Mouse (Mus musculus): ENCODE results near the gene Krt12.

Gene Krt12

GRCm38 (mm10) chr11:99399956-99400549 lies 22.0 kb downstream of the Krt12 start:
- in situ Hi-C loops (cut with MboI; ENCODE audit: low sequenced_read_pairs): no loop called here

GRCm38 (mm10) chr11:99398832-99399231 lies 23.2 kb downstream of the Krt12 start:
- in situ Hi-C loops (cut with MboI; ENCODE audit: low sequenced_read_pairs): no loop called here

- in situ Hi-C loops (cut with MboI; ENCODE audit: low sequenced_read_pairs): no loop called here
Measured at GRCm38 (mm10) chr11:99398084-99398483, 24.0 kb downstream of the Krt12 start.

GRCm38 (mm10) chr11:99396661-99397060 lies 25.4 kb downstream of the Krt12 start:
- in situ Hi-C loops (cut with MboI; ENCODE audit: low sequenced_read_pairs): no loop called here

- in situ Hi-C loops (cut with MboI; ENCODE audit: low sequenced_read_pairs): no loop called here
Measured at GRCm38 (mm10) chr11:99396034-99396433, 26.0 kb downstream of the Krt12 start.

- in situ Hi-C loops (cut with MboI; ENCODE audit: low sequenced_read_pairs): no loop called here
Measured at GRCm38 (mm10) chr11:99392492-99392891, 29.6 kb downstream of the Krt12 start.

GRCm38 (mm10) chr11:99391375-99391774 lies 30.7 kb downstream of the Krt12 start:
- in situ Hi-C loops (cut with MboI; ENCODE audit: low sequenced_read_pairs): no loop called here

- in situ Hi-C loops (cut with MboI; ENCODE audit: low sequenced_read_pairs): no loop called here
Measured at GRCm38 (mm10) chr11:99390866-99391265, 31.2 kb downstream of the Krt12 start.

- in situ Hi-C loops (cut with MboI; ENCODE audit: low sequenced_read_pairs): no loop called here
Measured at GRCm38 (mm10) chr11:99389264-99389663, 32.8 kb downstream of the Krt12 start, which contains the start of gene Krt10. TSS of gene Krt10 (minus strand) at chr11:99389364.

GRCm38 (mm10) chr11:99388661-99389060 lies 33.4 kb downstream of the Krt12 start:
- in situ Hi-C loops (cut with MboI; ENCODE audit: low sequenced_read_pairs): no loop called here

GRCm38 (mm10) chr11:99385813-99386721 lies 36.0 kb downstream of the Krt12 start:
- in situ Hi-C loops (cut with MboI; ENCODE audit: low sequenced_read_pairs): no loop called here

GRCm38 (mm10) chr11:99379568-99379967 lies 42.5 kb downstream of the Krt12 start:
- in situ Hi-C loops (cut with MboI; ENCODE audit: low sequenced_read_pairs): no loop called here

- in situ Hi-C loops (cut with MboI; ENCODE audit: low sequenced_read_pairs): no loop called here
Measured at GRCm38 (mm10) chr11:99374803-99375202, 47.3 kb downstream of the Krt12 start, which contains the start of gene Krt28. TSS of gene Krt28 (minus strand) at chr11:99374903.

- in situ Hi-C loops (cut with MboI; ENCODE audit: low sequenced_read_pairs): no loop called here
Measured at GRCm38 (mm10) chr11:99369853-99370451, 52.1 kb downstream of the Krt12 start.

GRCm38 (mm10) chr11:99369229-99369628 lies 52.8 kb downstream of the Krt12 start:
- in situ Hi-C loops (cut with MboI; ENCODE audit: low sequenced_read_pairs): no loop called here

GRCm38 (mm10) chr11:99366791-99367190 lies 55.3 kb downstream of the Krt12 start:
- in situ Hi-C loops (cut with MboI; ENCODE audit: low sequenced_read_pairs): no loop called here
